Mouse (Mus musculus): Measurements from ENCODE around the gene Ms4a10. TPM values are rescaled to one million over a fixed set of nuclear protein-coding genes. Genes with fewer than 3 reads are reported as not detected.

The Ms4a10 gene
- polyA plus RNA-seq, 1 experiment from 2014 or later: not detected

DNA sequence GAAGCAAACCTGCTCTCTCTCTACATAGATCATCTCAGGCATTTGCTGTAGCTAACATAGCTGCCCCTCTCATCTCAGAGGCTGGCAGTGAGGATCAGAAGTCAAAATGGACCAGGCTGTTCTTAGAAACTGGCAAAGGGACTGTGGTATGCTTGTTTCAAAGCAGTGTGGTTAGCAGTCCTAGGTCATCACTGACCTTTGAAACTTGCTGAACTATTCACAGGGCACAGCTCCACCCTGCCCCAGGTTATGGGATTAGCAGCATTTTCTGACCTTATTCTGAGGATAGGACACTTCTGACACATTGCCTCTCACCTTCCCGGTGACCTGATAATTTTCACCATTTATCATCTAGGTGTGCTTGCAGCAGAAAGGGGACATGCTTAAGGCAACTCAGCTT lies 14.1 kb upstream of the Ms4a10 start:
- no peak overlapping the region for H3K4me3 ChIP-seq (ENCODE audit: low read depth, low read length)
- 91% methylated on average over 1 of the region's 1 CpGs for WGBS
- no peak overlapping the region for H3K9ac ChIP-seq (replicated peaks; ENCODE audit: low read depth, low read length)
- no peak overlapping the region for H3K27ac ChIP-seq (ENCODE audit: low read length)
- no peaks in the 10 kb centered on the region for H3K27me3 ChIP-seq (ENCODE audit: control insufficient read depth, insufficient read depth, low read length)
- H3K4me1 ChIP-seq (ENCODE audit: control insufficient read depth, insufficient read depth, low read length): no peaks in the 10 kb centered on the region
- H3K4me2 ChIP-seq (replicated peaks; ENCODE audit: low read depth, low read length): no peak overlapping the region
- no peaks in the 10 kb centered on the region for H3K9me3 ChIP-seq (ENCODE audit: control insufficient read depth, low read depth, low read length)
- ATAC-seq (ENCODE audit: insufficient number of reproducible peaks, insufficient read depth, low FRiP score, low read depth): no peak
- H3K36me3 ChIP-seq (ENCODE audit: control insufficient read depth, insufficient read depth, low read length): no peaks in the 10 kb centered on the region

GRCm38 (mm10) chr19:10985889-10986288 lies 11.4 kb upstream of the Ms4a10 start:
- H3K27me3 ChIP-seq (ENCODE audit: control insufficient read depth, insufficient read depth, low read length): no peaks in the 10 kb centered on the region
- no peak overlapping the region for H3K4me2 ChIP-seq (replicated peaks; ENCODE audit: low read depth, low read length)
- WGBS: 90% methylated on average over 4 of the region's 4 CpGs
- no peak overlapping the region for H3K4me3 ChIP-seq (ENCODE audit: low read depth, low read length)
- H3K27ac ChIP-seq (ENCODE audit: low read length): no peak overlapping the region
- no peaks in the 10 kb centered on the region for H3K9me3 ChIP-seq (ENCODE audit: control insufficient read depth, low read depth, low read length)
- no peaks in the 10 kb centered on the region for H3K36me3 ChIP-seq (ENCODE audit: control insufficient read depth, insufficient read depth, low read length)
- no peak for ATAC-seq (ENCODE audit: insufficient number of reproducible peaks, insufficient read depth, low FRiP score, low read depth)
- H3K4me1 ChIP-seq (ENCODE audit: control insufficient read depth, insufficient read depth, low read length): no peaks in the 10 kb centered on the region
- no peak overlapping the region for H3K9ac ChIP-seq (replicated peaks; ENCODE audit: low read depth, low read length)

DNA sequence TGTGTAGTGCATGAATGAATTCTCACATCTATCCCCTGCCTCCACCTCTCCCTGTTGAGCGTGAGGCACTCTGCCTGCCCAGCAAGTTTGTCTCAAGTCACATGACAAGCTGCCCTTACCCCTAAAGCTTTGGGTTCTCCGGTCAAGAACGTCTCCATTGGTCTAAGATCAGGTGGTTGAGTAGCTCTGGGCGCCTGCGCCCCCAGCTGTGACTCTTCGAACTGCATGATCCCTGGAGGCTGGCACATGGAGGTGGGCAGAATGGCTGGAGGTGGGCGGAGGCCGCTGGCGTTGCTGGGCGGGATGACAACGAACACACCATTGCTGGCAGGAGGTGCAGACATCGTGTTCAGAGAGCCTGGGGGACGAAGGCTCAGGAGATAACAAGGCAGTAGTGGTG lies 10.1 kb upstream of the Ms4a10 start:
- ATAC-seq (ENCODE audit: insufficient number of reproducible peaks, insufficient read depth, low FRiP score, low read depth): no peak
- no peak overlapping the region for H3K27ac ChIP-seq (ENCODE audit: low read length)

DNA sequence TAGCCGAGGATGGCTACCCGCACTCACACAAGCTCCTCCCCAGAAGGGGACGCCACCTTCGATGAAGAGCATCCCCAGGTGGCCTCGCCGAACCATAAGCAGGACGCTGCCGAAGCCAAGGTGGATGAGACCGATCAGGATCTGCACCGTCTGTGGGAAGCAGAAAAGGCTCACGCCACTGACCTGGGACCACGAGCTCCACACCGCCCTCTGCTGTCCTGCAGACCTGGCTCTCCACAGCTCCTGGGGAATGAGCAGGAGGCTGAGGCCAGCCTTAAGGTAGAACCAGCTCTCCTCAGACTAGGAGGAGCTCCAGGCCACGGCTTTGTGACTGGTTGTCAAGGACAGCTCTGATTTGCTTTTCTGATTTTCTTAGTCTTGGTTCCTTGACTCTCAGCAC lies 8.7 kb upstream of the Ms4a10 start:
- Histone ChIP-seq H3K27ac (ENCODE audit: low read length) (no peak overlapping the region), H3K4me3 (ENCODE audit: low read depth, low read length) (no peak overlapping the region), H3K9me3 (ENCODE audit: control insufficient read depth, low read depth, low read length) (no peaks in the 10 kb centered on the region), H3K4me2 (replicated peaks; ENCODE audit: low read depth, low read length) (peak overlapping the region; percentile 22; the same call in 1 of the 2 replicates), H3K4me1 (ENCODE audit: control insufficient read depth, insufficient read depth, low read length) (no peaks in the 10 kb centered on the region; the same call in 1 of the 2 replicates), H3K27me3 (ENCODE audit: control insufficient read depth, insufficient read depth, low read length) (no peaks in the 10 kb centered on the region), H3K9ac (replicated peaks; ENCODE audit: low read depth, low read length) (no peak overlapping the region), H3K36me3 (ENCODE audit: control insufficient read depth, insufficient read depth, low read length) (no peaks in the 10 kb centered on the region)
- no peak for ATAC-seq (ENCODE audit: insufficient number of reproducible peaks, insufficient read depth, low FRiP score, low read depth)
- 23% methylated on average over 14 of the region's 14 CpGs for WGBS

More for the DNA sequence above, 10.1 kb upstream of the Ms4a10 start:
- 74% methylated on average over 13 of the region's 13 CpGs for WGBS
- Histone ChIP-seq H3K27me3 (ENCODE audit: control insufficient read depth, insufficient read depth, low read length) (no peaks in the 10 kb centered on the region), H3K36me3 (ENCODE audit: control insufficient read depth, insufficient read depth, low read length) (no peaks in the 10 kb centered on the region), H3K9me3 (ENCODE audit: control insufficient read depth, low read depth, low read length) (no peaks in the 10 kb centered on the region), H3K4me3 (ENCODE audit: low read depth, low read length) (no peak overlapping the region), H3K4me1 (ENCODE audit: control insufficient read depth, insufficient read depth, low read length) (no peaks in the 10 kb centered on the region; the same call in 1 of the 2 replicates), H3K4me2 (replicated peaks; ENCODE audit: low read depth, low read length) (no peak overlapping the region), H3K9ac (replicated peaks; ENCODE audit: low read depth, low read length) (no peak overlapping the region)

GRCm38 (mm10) chr19:10980210-10980609 lies 5.7 kb upstream of the Ms4a10 start:
- Histone ChIP-seq H3K9ac (replicated peaks; ENCODE audit: low read depth, low read length) (no peak overlapping the region), H3K27ac (ENCODE audit: low read length) (no peak overlapping the region), H3K4me3 (ENCODE audit: low read depth, low read length) (no peak overlapping the region), H3K4me1 (ENCODE audit: control insufficient read depth, insufficient read depth, low read length) (peaks cover 3% of the 10 kb centered on the region; the same call in 1 of the 2 replicates), H3K4me2 (replicated peaks; ENCODE audit: low read depth, low read length) (no peak overlapping the region), H3K36me3 (ENCODE audit: control insufficient read depth, insufficient read depth, low read length) (no peaks in the 10 kb centered on the region), H3K27me3 (ENCODE audit: control insufficient read depth, insufficient read depth, low read length) (no peaks in the 10 kb centered on the region), H3K9me3 (ENCODE audit: control insufficient read depth, low read depth, low read length) (no peaks in the 10 kb centered on the region)
- 87% methylated on average over 5 of the region's 5 CpGs for WGBS
- ATAC-seq (ENCODE audit: insufficient number of reproducible peaks, insufficient read depth, low FRiP score, low read depth): no peak

GRCm38 (mm10) chr19:10979184-10980168 lies 5.0 kb upstream of the Ms4a10 start:
- H3K9me3 ChIP-seq (ENCODE audit: control insufficient read depth, low read depth, low read length): no peaks in the 10 kb centered on the region
- H3K4me3 ChIP-seq (ENCODE audit: low read depth, low read length): no peak overlapping the region
- H3K27ac ChIP-seq (ENCODE audit: low read length): no peak overlapping the region
- ATAC-seq (ENCODE audit: insufficient number of reproducible peaks, insufficient read depth, low FRiP score, low read depth): peak; percentile 39; the same call in 1 of the 2 replicates
- no peaks in the 10 kb centered on the region for H3K36me3 ChIP-seq (ENCODE audit: control insufficient read depth, insufficient read depth, low read length)
- H3K9ac ChIP-seq (replicated peaks; ENCODE audit: low read depth, low read length): no peak overlapping the region
- no peaks in the 10 kb centered on the region for H3K27me3 ChIP-seq (ENCODE audit: control insufficient read depth, insufficient read depth, low read length)
- H3K4me2 ChIP-seq (replicated peaks; ENCODE audit: low read depth, low read length): no peak overlapping the region; the same call in 1 of the 2 replicates
- H3K4me1 ChIP-seq (ENCODE audit: control insufficient read depth, insufficient read depth, low read length): peaks cover 5% of the 10 kb centered on the region
- WGBS: 11% methylated on average over 18 of the region's 18 CpGs

- H3K9ac ChIP-seq (replicated peaks; ENCODE audit: low read depth, low read length): no peak overlapping the region
- no peak overlapping the region for H3K27ac ChIP-seq (ENCODE audit: low read length)
- peaks cover 16% of the 10 kb centered on the region for H3K4me1 ChIP-seq (ENCODE audit: control insufficient read depth, insufficient read depth, low read length)
- H3K9me3 ChIP-seq (ENCODE audit: control insufficient read depth, low read depth, low read length): peaks cover 5% of the 10 kb centered on the region; the same call in 1 of the 2 replicates
- no peak for ATAC-seq (ENCODE audit: insufficient number of reproducible peaks, insufficient read depth, low FRiP score, low read depth)
- WGBS: 47% methylated on average over 4 of the region's 4 CpGs
- H3K4me3 ChIP-seq (ENCODE audit: low read depth, low read length): no peak overlapping the region
- H3K36me3 ChIP-seq (ENCODE audit: control insufficient read depth, insufficient read depth, low read length): no peaks in the 10 kb centered on the region
- H3K27me3 ChIP-seq (ENCODE audit: control insufficient read depth, insufficient read depth, low read length): no peaks in the 10 kb centered on the region
- no peak overlapping the region for H3K4me2 ChIP-seq (replicated peaks; ENCODE audit: low read depth, low read length)
These were observed 1.8 kb upstream of the Ms4a10 start for GRCm38 (mm10) chr19:10976318-10976717.

DNA sequence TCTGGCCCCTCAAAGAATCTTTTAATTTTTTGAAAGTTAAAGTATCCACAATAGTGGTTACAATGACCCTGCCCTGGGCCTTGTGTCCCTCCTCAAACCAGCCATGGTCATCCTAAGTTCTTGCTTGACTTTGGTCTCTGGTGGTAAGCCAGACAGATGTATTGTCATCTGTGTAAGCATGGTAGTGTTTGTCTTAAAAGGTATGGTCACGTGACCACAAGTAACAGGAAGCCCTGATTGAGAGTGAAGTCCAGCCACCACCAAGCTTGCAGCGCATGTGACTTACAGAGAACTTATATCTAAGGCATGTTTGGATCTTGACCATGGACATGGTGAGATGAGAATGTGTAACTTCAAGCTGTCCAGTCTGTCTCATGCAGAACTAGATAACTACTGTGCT lies 717 bp upstream of the Ms4a10 start:
- 87% methylated on average over 2 of the region's 2 CpGs for WGBS
- ATAC-seq (ENCODE audit: insufficient number of reproducible peaks, insufficient read depth, low FRiP score, low read depth): no peak
- H3K4me1 ChIP-seq (ENCODE audit: control insufficient read depth, insufficient read depth, low read length): peaks cover 16% of the 10 kb centered on the region
- no peak overlapping the region for H3K4me2 ChIP-seq (replicated peaks; ENCODE audit: low read depth, low read length)
- no peak overlapping the region for H3K9ac ChIP-seq (replicated peaks; ENCODE audit: low read depth, low read length)
- no peaks in the 10 kb centered on the region for H3K36me3 ChIP-seq (ENCODE audit: control insufficient read depth, insufficient read depth, low read length)
- no peak overlapping the region for H3K27ac ChIP-seq (ENCODE audit: low read length)
- no peaks in the 10 kb centered on the region for H3K27me3 ChIP-seq (ENCODE audit: control insufficient read depth, insufficient read depth, low read length)
- no peak overlapping the region for H3K4me3 ChIP-seq (ENCODE audit: low read depth, low read length)
- peaks cover 5% of the 10 kb centered on the region; the same call in 1 of the 2 replicates for H3K9me3 ChIP-seq (ENCODE audit: control insufficient read depth, low read depth, low read length)

Data from stomach, embryonic 14.5 days (tissue).